Mouse (Mus musculus): ENCODE results near the gene Syngr3.

GRCm38 (mm10) chr17:24644030-24644715, 45.6 kb downstream of the Syngr3 start:
- TF ChIP-seq CTCF (IDR thresholded peaks at IDR 0.05; ENCODE audit: control insufficient read depth, insufficient read depth, low read length) (no peak), POLR2A (IDR thresholded peaks at IDR 0.05; ENCODE audit: borderline replicate concordance, control insufficient read depth, low read depth, low read length) (no peak)
